27 mouse cellular contexts compared by ENCODE assay signal in the genomic region with DNA sequence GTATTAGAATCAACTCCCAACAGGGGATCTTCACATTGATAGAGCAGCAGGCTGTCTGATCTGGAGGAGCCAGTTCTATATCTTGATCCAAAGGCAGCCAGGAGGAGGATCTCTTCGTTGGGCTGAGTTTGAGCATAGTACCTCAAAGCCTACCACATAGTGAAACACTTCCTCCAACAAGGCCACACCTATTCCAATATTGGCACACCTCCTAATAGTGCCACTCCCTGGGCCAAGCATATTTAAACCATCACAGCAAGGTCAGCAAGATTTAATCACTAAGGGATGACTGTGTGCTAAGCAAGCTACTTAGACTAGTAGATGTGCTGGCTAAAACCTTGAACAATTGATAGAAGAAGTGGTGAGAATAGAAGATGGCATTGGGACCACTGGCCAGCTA.
DNase-seq lines count a peak whose midpoint lies in the region; ATAC-seq and TF ChIP-seq lines count a peak whose summit lies in the region.
"Had no signal": no experiment of that assay in that cellular context is flagged by ENCODE, and none has a peak within 500 bp of the region (broad histone marks: within the 10 kb centered on the region; RNA-seq: fewer than 3 reads in every experiment).

No protein-coding gene starts in this region.

- TF ChIP-seq CTCF in stomach, postnatal 0 days (IDR thresholded peaks at IDR 0.05; ENCODE audit: low read depth), result no peak

- H3K27ac ChIP-seq in heart, embryonic 10.5 days, result no peak overlapping the region
- H3K27ac ChIP-seq in stomach, postnatal 0 days (replicated peaks), result no peak overlapping the region
- H3K27ac ChIP-seq: embryonic facial prominence, embryonic 12.5 days; embryonic facial prominence, embryonic 15.5 days; gastrocnemius, adult 2 months; heart, embryonic 15.5 days; hindbrain, embryonic 14.5 days; hindbrain, postnatal 0 days had no signal

- H3K4me1 ChIP-seq in heart, embryonic 10.5 days, result no peaks in the 10 kb centered on the region
- H3K4me1 ChIP-seq in stomach, postnatal 0 days (replicated peaks; ENCODE audit: control insufficient read depth, insufficient read depth), result no peaks in the 10 kb centered on the region
- H3K4me1 ChIP-seq: embryonic facial prominence, embryonic 12.5 days; embryonic facial prominence, embryonic 15.5 days; heart, embryonic 12.5 days; heart, embryonic 15.5 days had no signal

- no peaks in the 10 kb centered on the region for H3K27me3 ChIP-seq in heart, embryonic 10.5 days (ENCODE audit: insufficient read depth, poor library complexity, severe bottlenecking)
- no peaks in the 10 kb centered on the region for H3K27me3 ChIP-seq in stomach, postnatal 0 days (ENCODE audit: control insufficient read depth, insufficient read depth, low read length)
- H3K27me3 ChIP-seq: CH12.LX; embryonic facial prominence, embryonic 12.5 days; embryonic facial prominence, embryonic 15.5 days; heart, embryonic 12.5 days; heart, embryonic 15.5 days had no signal

- H3K9ac ChIP-seq in stomach, postnatal 0 days (ENCODE audit: low read length), result no peak overlapping the region
- H3K9ac ChIP-seq: embryonic facial prominence, embryonic 12.5 days; embryonic facial prominence, embryonic 15.5 days; forebrain, postnatal 0 days; heart, embryonic 12.5 days; heart, embryonic 15.5 days; hindbrain, embryonic 14.5 days had no signal

- no peaks in the 10 kb centered on the region for H3K36me3 ChIP-seq in heart, embryonic 10.5 days
- H3K36me3 ChIP-seq in stomach, postnatal 0 days (ENCODE audit: control insufficient read depth, insufficient read depth, low read length), result no peaks in the 10 kb centered on the region
- H3K36me3 ChIP-seq: embryonic facial prominence, embryonic 12.5 days; embryonic facial prominence, embryonic 15.5 days; G1E; heart, embryonic 12.5 days; heart, embryonic 15.5 days had no signal

- H3K9me3 ChIP-seq in heart, embryonic 10.5 days, result no peaks in the 10 kb centered on the region
- H3K9me3 ChIP-seq in stomach, postnatal 0 days (ENCODE audit: control insufficient read depth, low read length), result no peaks in the 10 kb centered on the region
- H3K9me3 ChIP-seq: embryonic facial prominence, embryonic 12.5 days; embryonic facial prominence, embryonic 15.5 days; G1E; heart, embryonic 12.5 days; heart, embryonic 15.5 days had no signal

- peak; percentile 47 for DNase-seq in heart, embryonic 10.5 days (ENCODE audit: low spot score)
- DNase-seq in heart, postnatal 4 days, result no peak
- DNase-seq in urinary bladder, postnatal 36 days (ENCODE audit: low spot score in 2 of 2), result peak; percentile 14 to 19
- no peak for DNase-seq in urinary bladder, postnatal 10 days (ENCODE audit: low spot score)
- DNase-seq in stomach, postnatal 0 days (ENCODE audit: low spot score), result peak; percentile 46
- no peak for DNase-seq in B cell, adult 2 months
- DNase-seq: adrenal gland, postnatal 10 days; cerebellum, adult 11 months; cerebellum, adult 2 months; cerebellum, adult 9-11 months; cerebellum, postnatal 25 days; forebrain, postnatal 0 days; gastrocnemius, adult 2 months; gastrocnemius, postnatal 14 days; heart, adult 11 months; heart, postnatal 10 days; heart, postnatal 36 days had no signal

- H3K4me3 ChIP-seq in heart, embryonic 10.5 days, result no peak overlapping the region
- H3K4me3 ChIP-seq in stomach, postnatal 0 days (ENCODE audit: low read depth, low read length), result no peak overlapping the region
- H3K4me3 ChIP-seq: embryonic facial prominence, embryonic 12.5 days; embryonic facial prominence, embryonic 15.5 days; gastrocnemius, adult 2 months; heart, embryonic 12.5 days; heart, embryonic 15.5 days had no signal

- TF ChIP-seq EP300 in stomach, postnatal 0 days (optimal IDR thresholded peaks at IDR 0.05), result no peak

- no peak overlapping the region for H3K4me2 ChIP-seq in stomach, postnatal 0 days (replicated peaks; ENCODE audit: low read depth)
- H3K4me2 ChIP-seq: embryonic facial prominence, embryonic 12.5 days; embryonic facial prominence, embryonic 15.5 days; heart, embryonic 12.5 days; heart, embryonic 15.5 days; hindbrain, embryonic 14.5 days had no signal

- ATAC-seq in stomach, postnatal 0 days (ENCODE audit: low FRiP score, low TSS enrichment), result peak; percentile 91
- ATAC-seq: forebrain, embryonic 14.5 days; forebrain, postnatal 0 days; hindbrain, postnatal 0 days; Patski had no signal

- 57% methylated on average over 1 of the region's 1 CpGs for WGBS in heart, embryonic 10.5 days
- 19% methylated on average over 1 of the region's 1 CpGs for WGBS in stomach, postnatal 0 days

Comparison
In these comparisons a context has a peak if more than half of its experiments do, and no peak if none do; other contexts are left out.
1. DNase-seq: peak in heart, embryonic 10.5 days (single experiment), urinary bladder, postnatal 36 days (2 of 2) and stomach, postnatal 0 days (single experiment); none in heart, postnatal 4 days (single experiment), urinary bladder, postnatal 10 days (single experiment) and B cell, adult 2 months (0 of 2).